Mouse (Mus musculus): ENCODE data around the gene Snrnp200. TPM values are rescaled to one million over a fixed set of nuclear protein-coding genes. Genes with fewer than 3 reads are reported as not detected.
"Not testable (repeated sequence)": the region's sequence is repeated elsewhere in the genome, so short reads cannot be mapped to it uniquely, and the experiment has no call there.

The Snrnp200 gene
- polyA plus RNA-seq, 2 experiments = 27.5 to 28.1 TPM

DNA sequence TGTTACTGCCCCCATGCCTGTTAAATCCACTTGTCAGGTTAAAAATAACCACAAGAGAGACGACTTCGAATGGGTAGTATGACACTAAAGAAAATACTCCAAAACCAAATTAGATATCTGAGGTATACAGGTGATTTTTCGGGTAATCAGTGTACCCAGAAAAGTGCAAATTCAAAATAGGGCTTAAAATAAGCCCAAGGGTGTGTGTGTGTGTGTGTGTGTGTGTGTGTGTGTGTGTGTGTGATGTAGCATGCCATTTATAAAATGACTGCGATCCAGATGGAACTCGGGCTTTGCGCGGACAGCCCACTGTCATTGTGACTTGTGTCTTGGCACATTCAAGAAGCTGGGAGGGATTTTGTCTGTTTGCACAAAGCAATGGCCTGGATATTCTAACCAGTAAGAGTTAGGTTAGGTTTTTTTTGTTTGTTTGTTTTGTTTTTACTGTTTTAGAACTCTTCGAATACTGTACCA lies 62.9 kb downstream of the Snrnp200 start:
- H3K4me1 ChIP-seq (replicated peaks; ENCODE audit: control insufficient read depth in 2 of 2, insufficient read depth in 2 of 2, low read length in 1 of 2) = peaks cover 11 to 12% of the 10 kb centered on the region in 2 experiments
- no peaks in the 10 kb centered on the region for H3K9me3 ChIP-seq (ENCODE audit: control insufficient read depth, low read length)
- H3K4me2 ChIP-seq (ENCODE audit: low read depth) = peak overlapping the region; percentile 81
- 5% methylated on average over 8 of the region's 8 CpGs for WGBS (ENCODE audit: insufficient replicate concordance)
- H3K4me3 ChIP-seq (ENCODE audit: insufficient read depth in 1 of 2, low read depth in 2 of 2, low read length in 2 of 2) = peak overlapping the region; percentile 78 to 82
- ATAC-seq (ENCODE audit: insufficient read depth) (no peak), DNase-seq (ENCODE audit: low read depth in 3 of 3, low spot score in 3 of 3) (no peak)
- H3K27ac ChIP-seq = peak overlapping the region; percentile 72
- no peaks in the 10 kb centered on the region; the same call in 1 of the 2 replicates for H3K36me3 ChIP-seq (replicated peaks; ENCODE audit: control insufficient read depth, insufficient read depth, low read depth)
- peak overlapping the region; percentile 82 for H3K9ac ChIP-seq (replicated peaks)
- TF ChIP-seq EP300 (IDR thresholded peaks at IDR 0.05; ENCODE audit: low read depth) = no peak
- TF ChIP-seq CTCF (IDR thresholded peaks at IDR 0.05; ENCODE audit: low read depth) = no peak
- no peaks in the 10 kb centered on the region for H3K27me3 ChIP-seq (ENCODE audit: control insufficient read depth, insufficient read depth, low read length)

GRCm38 (mm10) chr2:127272049-127272448 lies 63.9 kb downstream of the Snrnp200 start:
- 68% methylated on average over 4 of the region's 4 CpGs for WGBS (ENCODE audit: insufficient replicate concordance)
- peak overlapping the region in 1 of 2 experiments; percentile 82; a peak in 2 of 4 replicates for H3K4me3 ChIP-seq (ENCODE audit: insufficient read depth in 1 of 2, low read depth in 2 of 2, low read length in 2 of 2)

DNA sequence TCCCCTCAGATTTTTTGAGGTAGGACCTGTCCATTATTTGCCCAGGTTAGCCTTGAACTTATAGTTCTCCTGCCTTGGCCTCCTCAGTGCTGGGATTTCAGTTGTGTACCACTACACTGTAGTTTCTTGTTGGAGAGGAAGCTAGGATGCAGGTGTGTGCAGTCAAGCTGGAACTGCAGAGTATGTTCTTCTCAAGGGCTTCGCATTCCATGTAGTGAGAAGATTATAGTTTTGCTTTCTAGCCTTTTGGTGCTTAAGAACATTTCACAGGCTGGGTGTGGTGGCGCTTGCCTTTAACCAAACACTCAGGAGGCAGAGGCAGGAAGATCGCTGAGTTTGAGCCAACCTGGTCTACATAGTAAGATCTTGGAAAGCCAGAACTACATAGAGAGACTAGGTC lies 64.6 kb downstream of the Snrnp200 start:
- Histone ChIP-seq H3K9me3 (ENCODE audit: control insufficient read depth, low read length) (no peaks in the 10 kb centered on the region), H3K36me3 (replicated peaks; ENCODE audit: control insufficient read depth, insufficient read depth, low read depth) (no peaks in the 10 kb centered on the region; the same call in 1 of the 2 replicates), H3K4me2 (ENCODE audit: low read depth) (peak overlapping the region; percentile 29), H3K9ac (replicated peaks) (no peak overlapping the region), H3K4me1 (replicated peaks; ENCODE audit: control insufficient read depth in 2 of 2, insufficient read depth in 2 of 2, low read length in 1 of 2) (peaks cover 11 to 12% of the 10 kb centered on the region in 2 experiments), H3K27me3 (ENCODE audit: control insufficient read depth, insufficient read depth, low read length) (no peaks in the 10 kb centered on the region), H3K27ac (no peak overlapping the region), H3K4me3 (ENCODE audit: insufficient read depth in 1 of 2, low read depth in 2 of 2, low read length in 2 of 2) (no peak overlapping the region)
- DNase-seq (ENCODE audit: low read depth in 3 of 3, low spot score in 3 of 3) (no peak), ATAC-seq (ENCODE audit: insufficient read depth) (no peak)
- TF ChIP-seq CTCF (IDR thresholded peaks at IDR 0.05; ENCODE audit: low read depth) = no peak
- no peak for TF ChIP-seq EP300 (IDR thresholded peaks at IDR 0.05; ENCODE audit: low read depth)
- 88% methylated on average over 3 of the region's 3 CpGs for WGBS (ENCODE audit: insufficient replicate concordance)

More at GRCm38 (mm10) chr2:127272049-127272448, 63.9 kb downstream of the Snrnp200 start:
- Histone ChIP-seq H3K9ac (replicated peaks) (peak overlapping the region; percentile 82; the same call in 1 of the 2 replicates), H3K4me1 (replicated peaks; ENCODE audit: control insufficient read depth in 2 of 2, insufficient read depth in 2 of 2, low read length in 1 of 2) (peaks cover 11 to 12% of the 10 kb centered on the region in 2 experiments), H3K4me2 (ENCODE audit: low read depth) (peak overlapping the region; percentile 81)
- not testable (repeated sequence) for H3K27me3 ChIP-seq (ENCODE audit: control insufficient read depth, insufficient read depth, low read length); ATAC-seq (ENCODE audit: insufficient read depth); DNase-seq (ENCODE audit: low read depth in 3 of 3, low spot score in 3 of 3); H3K9me3 ChIP-seq (ENCODE audit: control insufficient read depth, low read length); H3K36me3 ChIP-seq (replicated peaks; ENCODE audit: control insufficient read depth, insufficient read depth, low read depth); H3K27ac ChIP-seq

- no peak for DNase-seq (ENCODE audit: low read depth in 3 of 3, low spot score in 3 of 3)
- WGBS (ENCODE audit: insufficient replicate concordance) = 85% methylated on average over 2 of the region's 2 CpGs
- no peak overlapping the region for H3K9ac ChIP-seq (replicated peaks)
- H3K4me1 ChIP-seq (replicated peaks; ENCODE audit: control insufficient read depth in 2 of 2, insufficient read depth in 2 of 2, low read length in 1 of 2) = peaks cover 11 to 12% of the 10 kb centered on the region in 2 experiments
- H3K4me3 ChIP-seq (ENCODE audit: insufficient read depth in 1 of 2, low read depth in 2 of 2, low read length in 2 of 2) = no peak overlapping the region
- H3K27ac ChIP-seq = no peak overlapping the region
- H3K36me3 ChIP-seq (replicated peaks; ENCODE audit: control insufficient read depth, insufficient read depth, low read depth) = no peaks in the 10 kb centered on the region; the same call in 1 of the 2 replicates
- H3K27me3 ChIP-seq (ENCODE audit: control insufficient read depth, insufficient read depth, low read length) = no peaks in the 10 kb centered on the region
- H3K9me3 ChIP-seq (ENCODE audit: control insufficient read depth, low read length) = no peaks in the 10 kb centered on the region
- no peak overlapping the region for H3K4me2 ChIP-seq (ENCODE audit: low read depth)
- ATAC-seq (ENCODE audit: insufficient read depth) = no peak
- no peak for TF ChIP-seq EP300 (IDR thresholded peaks at IDR 0.05; ENCODE audit: low read depth)
- TF ChIP-seq CTCF (IDR thresholded peaks at IDR 0.05; ENCODE audit: low read depth) = no peak
These were observed 66.4 kb downstream of the Snrnp200 start for GRCm38 (mm10) chr2:127274590-127274989.

DNA sequence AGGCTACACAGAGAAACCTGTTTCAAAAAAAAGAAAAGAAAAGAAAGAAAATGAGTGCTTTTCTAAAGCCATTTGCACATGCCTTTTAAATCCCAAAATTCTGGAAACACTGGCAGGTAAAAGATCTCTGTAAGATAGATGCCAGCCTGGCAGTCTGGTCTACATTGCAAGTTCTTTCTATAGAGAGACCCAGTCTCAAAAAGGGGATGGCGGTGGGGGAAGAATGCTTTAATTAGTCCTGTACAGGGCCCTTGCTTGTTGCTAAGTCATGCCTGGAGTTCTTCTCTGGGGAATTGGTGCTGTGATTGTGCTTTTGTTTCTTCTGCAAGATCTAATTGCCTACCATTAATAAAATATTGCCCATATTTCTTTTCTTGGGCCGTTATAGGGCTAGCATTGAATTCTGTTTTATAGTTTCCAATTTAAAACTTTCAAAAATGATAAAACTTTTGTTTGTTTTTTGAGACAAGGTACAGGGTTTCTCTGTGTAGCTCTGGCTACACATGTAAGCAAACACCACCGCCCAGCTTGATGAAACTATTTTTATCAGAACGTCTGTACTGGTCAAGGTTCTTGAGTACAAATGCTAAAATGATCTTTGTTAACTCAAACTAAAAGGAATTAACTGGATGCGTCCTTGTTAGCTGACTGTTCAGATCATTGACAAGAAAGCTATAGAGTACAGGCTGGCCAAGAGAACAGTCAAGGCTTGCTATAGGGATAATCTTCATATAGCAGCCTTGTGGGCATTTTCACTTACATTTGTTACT lies 67.5 kb downstream of the Snrnp200 start:
- ATAC-seq (ENCODE audit: insufficient read depth) (no peak), DNase-seq (ENCODE audit: low read depth in 3 of 3, low spot score in 3 of 3) (no peak)
- Histone ChIP-seq H3K9ac (replicated peaks) (no peak overlapping the region), H3K9me3 (ENCODE audit: control insufficient read depth, low read length) (no peaks in the 10 kb centered on the region), H3K27me3 (ENCODE audit: control insufficient read depth, insufficient read depth, low read length) (no peaks in the 10 kb centered on the region), H3K4me2 (ENCODE audit: low read depth) (no peak overlapping the region), H3K4me1 (replicated peaks; ENCODE audit: control insufficient read depth in 2 of 2, insufficient read depth in 2 of 2, low read length in 1 of 2) (peaks cover 11 to 12% of the 10 kb centered on the region in 2 experiments), H3K4me3 (ENCODE audit: insufficient read depth in 1 of 2, low read depth in 2 of 2, low read length in 2 of 2) (no peak overlapping the region), H3K27ac (no peak overlapping the region), H3K36me3 (replicated peaks; ENCODE audit: control insufficient read depth, insufficient read depth, low read depth) (no peaks in the 10 kb centered on the region; the same call in 1 of the 2 replicates)
- TF ChIP-seq CTCF (IDR thresholded peaks at IDR 0.05; ENCODE audit: low read depth) (no peak), EP300 (IDR thresholded peaks at IDR 0.05; ENCODE audit: low read depth) (no peak)
- WGBS (ENCODE audit: insufficient replicate concordance) = 73% methylated on average over 5 of the region's 5 CpGs

All from liver, embryonic 14.5 days (tissue).